Mouse (Mus musculus) neural tube, embryonic 10.5 days (tissue): ENCODE measurements around the gene Fat3.

Source experiments
- DNase-seq: peaks from one replicate; pipeline ENCODE4 v3.0.0-alpha.2; 2017; ENCODE audit warnings: low spot score; ENCODE audit errors: extremely low spot score

The Fat3 gene

DNA sequence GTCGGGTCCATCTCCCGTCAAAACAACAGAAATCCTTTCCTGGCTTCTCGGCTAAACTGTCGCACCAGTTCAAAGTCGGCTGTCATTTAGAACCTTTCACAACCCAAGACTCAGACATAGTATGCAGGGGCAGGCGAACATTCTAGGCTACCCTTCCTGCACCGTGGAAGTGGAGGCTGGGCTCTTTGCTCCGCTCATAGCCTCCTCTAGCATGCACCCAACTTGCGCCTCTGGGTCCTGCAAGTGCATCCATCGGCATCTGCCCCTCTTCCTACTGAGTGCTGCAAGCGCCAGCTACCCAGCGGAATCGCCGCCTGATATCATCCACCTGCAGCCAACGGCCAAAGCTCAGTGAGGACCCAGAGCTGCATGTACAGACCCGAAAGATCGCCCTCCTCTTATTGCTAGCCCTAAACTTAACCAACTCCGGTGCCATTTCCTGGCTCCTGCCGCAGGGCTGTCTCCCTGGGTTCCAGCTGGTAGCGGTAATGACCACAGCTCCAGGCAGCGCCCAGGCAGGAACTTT lies at the start of gene Fat3:
Gene Fat3, minus strand, starts transcription at position 100 of the 526 bp plus-strand sequence.
- DNase-seq = peak; percentile 82

DNA sequence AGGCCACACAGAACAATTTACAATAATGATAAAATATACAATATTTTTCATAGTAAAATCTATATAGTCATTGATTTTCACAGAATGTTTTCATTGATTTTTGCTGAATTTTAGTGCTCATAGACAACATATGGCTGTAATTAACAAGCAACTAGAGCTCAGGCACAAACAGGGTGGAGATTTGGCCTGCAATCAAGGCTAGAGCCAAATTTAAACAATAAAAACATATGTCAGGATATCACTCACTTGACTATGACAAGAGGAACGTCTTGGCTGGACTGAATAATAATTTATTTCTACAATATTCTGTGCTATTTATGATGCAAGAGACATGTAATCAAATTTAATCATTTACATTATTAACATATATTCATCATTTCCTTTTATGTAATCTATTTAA lies 31.8 kb upstream of the Fat3 start:
- DNase-seq = no peak

DNA sequence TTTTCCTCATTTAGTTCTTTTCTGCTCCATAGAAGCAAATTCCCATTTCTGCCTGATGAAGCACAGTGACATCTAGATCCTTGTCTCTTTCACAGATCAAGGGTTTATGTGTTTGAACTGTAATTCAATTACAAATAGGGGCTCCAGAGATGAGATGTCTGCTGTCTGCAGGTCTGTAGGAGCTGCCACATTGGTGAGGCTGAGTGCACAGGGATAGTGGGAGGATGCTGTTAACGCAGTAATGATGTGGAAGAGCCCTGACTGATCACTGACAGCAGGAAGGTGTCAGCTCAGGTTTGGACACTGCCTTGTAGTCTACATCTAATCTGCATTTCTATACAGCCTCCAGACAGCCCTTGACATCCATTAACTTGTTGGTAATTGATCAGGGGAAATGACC lies 16.5 kb upstream of the Fat3 start:
- no peak for DNase-seq

DNA sequence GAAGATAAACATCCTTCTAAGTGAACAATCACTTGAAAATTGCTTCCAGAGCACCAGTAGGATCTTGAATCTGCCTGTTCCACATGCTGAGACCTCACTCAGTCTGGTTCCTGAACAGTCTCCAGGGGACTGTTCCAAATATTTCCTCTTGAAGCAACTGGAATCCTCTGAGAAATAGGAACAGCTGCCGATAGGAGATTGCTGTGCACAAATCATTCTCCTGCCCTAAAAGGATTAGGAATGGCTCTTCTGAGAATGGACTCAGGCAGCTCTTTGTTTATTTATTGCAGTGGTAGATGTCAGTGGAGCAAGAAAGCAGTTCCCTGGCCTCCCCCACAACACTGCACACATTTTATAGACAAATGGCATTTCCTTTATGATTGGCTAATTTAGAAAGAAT lies 10.9 kb upstream of the Fat3 start:
- DNase-seq = no peak

DNA sequence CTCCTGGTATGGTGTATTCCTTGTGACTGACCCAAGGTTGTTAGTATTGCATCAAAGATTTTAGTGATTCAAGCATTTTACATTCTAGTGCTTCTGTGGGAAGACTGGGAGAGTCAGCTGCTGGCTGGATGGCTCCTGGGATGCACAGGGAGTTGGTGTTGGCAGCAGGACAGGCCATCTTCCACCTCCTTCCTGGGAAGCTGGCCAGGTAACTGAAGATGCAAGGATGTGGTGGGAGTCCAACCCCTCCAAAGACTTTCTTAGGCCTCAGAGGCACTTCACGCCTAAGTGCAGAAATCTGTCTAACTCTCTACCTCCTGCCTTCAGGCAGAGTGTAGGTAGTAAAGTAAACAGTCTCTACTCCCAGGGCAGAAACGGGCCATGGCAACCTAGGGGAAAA lies 2.7 kb upstream of the Fat3 start:
- no peak for DNase-seq

DNA sequence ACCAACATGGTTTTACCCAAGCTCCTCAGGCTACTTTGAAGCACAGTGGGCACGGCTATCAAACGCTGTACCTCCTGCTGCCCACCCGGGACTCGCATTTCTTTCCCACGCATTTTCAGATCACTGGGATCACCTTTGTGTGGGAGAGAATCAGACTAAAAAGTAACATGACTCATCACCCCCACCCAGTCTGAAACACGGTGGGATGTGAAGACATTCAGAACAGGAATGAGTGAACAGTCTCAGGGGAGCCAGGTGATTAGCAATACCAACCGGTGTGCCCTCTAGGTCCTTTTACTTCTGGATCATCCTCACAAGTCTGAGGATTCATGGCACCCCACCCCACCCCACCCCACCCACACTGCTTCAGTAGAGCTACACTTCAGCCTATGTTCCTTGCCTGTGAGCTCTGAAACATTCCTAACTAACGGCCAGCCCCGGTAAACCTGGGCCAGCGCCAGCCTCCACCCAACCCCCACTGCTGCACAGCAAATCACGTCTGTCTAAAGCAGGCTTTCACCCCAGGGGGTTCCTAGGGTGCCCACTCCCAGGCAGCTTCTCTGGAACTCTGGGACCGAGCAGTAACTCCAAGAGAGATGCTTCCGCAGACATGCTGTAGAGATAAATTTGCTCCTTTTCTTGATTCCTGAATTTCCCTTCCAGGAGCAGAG lies 1.7 kb upstream of the Fat3 start:
- peak; percentile 22 for DNase-seq

DNA sequence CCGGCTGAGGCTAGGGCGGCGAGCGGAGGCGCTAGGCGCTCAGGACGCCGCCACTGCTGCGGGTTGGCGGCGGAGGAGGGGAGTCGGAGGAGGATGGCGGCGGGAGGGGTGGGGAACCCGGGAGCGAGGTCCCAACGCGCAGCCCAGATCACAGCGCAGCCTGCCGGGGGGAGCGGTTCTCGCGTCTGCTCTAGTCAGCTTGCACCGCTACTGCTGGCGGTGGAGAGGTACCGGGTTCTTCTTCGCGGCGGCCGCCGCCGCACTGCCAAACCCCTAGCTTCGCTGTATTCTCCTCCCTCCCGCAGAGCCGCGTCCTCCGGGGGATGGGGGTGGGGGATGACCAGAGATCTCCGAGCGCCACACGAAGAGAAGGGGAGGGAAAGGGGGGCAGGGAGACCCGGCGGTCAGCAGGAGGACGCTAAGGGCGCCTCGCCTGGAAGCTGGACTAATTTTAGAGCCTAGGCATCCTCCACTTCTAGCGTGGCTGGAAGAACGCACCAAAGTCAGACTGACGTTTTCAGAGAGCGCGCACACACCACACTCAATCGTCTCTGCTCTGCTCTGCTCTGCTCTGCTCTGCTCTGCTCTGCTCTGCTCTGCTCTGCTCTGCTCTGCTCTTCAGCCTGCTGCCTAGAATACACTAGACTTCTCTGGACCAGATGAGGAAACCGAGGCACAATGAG lies 1.0 kb upstream of the Fat3 start:
- peak; percentile 81 for DNase-seq

DNA sequence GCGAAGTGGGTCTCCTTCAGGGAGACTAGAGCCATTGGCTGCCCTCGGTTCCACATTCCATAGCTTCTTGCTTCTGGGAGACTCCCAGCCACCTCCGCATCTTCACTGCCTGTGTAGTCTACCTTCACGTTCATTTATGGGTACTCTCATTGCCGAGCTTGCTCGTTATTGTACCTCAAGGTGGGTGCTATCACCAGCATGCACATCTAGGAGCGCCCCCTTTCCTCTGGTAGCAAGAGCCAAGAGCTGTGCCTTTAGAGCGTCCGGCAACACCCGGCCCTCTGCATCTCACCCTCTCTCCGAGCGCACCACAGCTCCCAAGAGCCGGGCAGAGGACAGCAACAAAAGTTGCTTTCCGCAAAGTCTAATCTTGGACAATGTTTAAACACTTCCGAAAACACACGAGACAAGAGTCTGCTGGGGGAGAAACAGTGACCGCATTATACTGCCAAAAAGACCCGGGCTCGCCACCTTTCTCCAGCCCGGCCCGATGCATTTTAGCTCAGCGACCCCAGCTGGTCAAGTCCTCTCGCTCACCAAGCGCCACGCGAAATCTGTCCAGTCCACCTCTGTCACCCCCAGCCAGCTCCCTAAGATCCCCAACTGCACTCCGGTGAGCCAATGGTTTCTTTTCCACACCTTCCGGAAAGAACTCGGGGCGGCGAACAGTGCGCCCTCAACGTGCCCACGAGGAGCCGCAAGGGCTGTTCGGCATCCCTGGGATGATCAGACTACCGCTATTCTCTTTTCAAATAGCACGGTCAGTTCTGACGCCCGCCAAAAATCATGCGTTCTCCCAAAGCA lies 501 bp downstream of the Fat3 start:
- peak; percentile 84 for DNase-seq

DNA sequence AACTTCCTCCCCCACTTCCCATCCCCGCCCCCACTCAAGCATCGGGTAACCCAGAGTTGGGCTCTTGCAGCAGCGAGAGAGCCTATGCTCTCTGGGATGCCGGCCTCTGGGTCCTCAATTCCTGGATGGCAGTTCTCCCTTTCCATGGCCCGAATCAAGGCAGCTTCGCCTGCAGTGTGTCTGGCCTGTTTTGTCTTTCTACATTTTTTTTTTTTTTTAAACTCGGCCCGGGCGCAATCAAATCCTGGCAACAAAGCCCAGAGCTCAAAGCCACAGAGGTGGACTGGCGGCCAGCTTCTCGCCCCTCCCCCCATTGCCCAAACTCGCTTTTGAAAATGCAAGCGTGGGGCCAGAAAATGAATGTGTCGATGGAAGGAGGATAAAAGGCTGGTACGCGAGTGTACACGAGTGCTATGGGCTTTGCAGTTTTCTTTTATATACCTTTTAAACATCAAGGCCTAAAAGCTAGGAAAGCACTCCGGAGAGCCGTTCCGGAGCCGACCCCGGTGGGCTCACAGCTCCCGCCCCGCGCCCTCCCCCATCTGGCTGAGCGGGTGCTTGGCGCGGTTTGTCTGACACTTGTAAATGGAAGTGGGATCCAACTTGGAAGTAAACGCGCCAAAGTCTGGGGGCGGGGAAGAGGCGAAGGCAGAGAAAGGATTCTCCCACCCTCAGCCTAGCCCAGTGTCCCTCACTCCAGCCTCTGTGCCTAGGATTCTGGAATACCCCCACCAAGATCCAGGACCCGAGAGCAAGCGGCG lies 1.3 kb downstream of the Fat3 start:
- peak; percentile 83 for DNase-seq

DNA sequence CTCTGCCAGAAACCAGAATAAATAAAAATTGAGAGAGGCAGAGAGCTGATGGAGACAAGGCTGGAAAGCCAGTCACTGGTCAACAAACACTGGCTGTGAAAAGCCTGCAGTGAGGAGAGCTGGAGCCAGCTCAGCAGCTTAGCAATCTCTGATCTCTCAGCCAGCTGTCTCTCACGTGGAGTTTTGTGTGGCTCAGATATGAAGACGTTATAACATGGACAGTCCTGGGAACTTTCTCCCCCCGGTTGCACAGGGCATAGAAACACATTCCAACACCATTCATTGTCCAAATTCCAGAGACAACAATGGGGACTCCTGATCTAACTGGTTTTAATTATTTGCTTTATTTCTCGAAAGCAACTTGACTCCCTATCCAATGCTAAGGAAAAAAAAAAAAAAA lies 2.2 kb downstream of the Fat3 start:
- peak; percentile 37 for DNase-seq

DNA sequence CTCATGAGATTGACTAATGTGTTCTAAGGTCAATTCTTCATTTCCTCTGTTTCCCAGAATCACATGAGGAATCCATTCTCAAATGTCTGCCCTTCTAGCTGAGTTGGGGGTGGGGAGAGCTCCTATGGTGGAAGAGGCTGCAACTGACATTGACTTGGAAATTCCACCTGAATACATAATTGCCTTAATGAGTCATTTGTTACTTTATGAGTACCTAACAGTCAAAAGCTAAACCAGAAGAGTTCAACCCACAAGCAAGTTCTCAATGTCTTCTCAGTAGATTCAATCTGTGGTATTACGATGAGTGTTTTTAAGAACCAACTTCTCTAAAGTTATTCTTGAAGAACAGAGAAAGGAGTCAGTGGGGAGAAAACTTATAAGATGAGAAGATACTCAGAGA lies 3.7 kb downstream of the Fat3 start:
- DNase-seq = no peak

DNA sequence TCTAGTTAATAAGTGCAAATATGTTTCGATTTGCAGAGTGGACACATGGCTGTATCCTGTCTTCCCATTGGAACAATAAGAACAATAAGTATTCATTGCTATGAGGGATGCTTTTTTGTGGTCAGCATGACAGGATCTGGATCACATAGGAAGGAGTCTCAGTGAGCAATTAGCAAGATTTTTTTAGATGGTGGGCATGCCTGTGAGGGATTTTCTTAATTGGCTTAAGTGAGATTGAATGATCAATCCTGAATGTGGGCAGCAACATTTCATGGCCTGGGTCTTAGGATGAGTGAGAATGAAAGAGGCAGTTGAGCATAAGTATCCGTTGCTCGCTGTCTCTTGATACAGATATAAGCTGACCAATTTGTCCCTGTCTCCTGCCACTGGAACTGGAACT lies 4.8 kb downstream of the Fat3 start:
- DNase-seq = no peak

DNA sequence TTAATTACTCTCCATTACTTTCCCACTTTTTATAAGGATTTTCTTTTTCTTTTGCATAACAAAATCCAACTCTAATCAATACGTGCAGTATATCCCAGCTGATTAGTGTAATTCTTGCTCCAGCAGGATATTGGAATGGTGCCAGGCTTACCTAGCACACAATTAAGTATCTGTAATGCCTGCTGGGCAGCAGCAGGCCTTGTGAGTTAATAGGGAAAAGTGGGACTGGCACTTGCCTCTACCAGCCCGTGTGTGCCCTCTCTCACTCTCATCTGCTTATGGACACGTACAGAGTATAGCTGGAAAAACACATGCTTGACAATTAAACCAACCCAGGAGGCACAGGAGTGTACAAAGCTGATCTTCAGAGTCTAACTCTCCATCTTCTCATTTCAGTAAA lies 11.4 kb downstream of the Fat3 start:
- DNase-seq = no peak

DNA sequence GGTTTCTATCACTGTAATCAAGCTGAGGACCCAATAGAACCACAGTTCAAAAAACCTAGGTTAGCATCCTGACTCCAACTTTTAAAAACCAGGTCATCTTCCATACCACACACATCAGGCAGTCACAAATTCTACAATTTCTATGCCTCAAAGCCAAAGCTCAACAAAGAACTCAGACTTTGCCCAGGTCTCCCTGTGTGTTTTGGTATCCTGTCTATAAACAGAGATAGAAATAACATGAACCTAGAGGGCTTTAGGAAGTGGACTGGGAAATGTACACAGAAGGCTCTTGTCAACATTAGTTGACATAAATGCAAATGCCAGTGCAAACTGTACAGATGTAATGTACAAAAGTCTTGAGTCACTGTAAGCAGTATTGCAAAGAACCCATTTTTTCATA lies 13.5 kb downstream of the Fat3 start:
- DNase-seq = no peak

DNA sequence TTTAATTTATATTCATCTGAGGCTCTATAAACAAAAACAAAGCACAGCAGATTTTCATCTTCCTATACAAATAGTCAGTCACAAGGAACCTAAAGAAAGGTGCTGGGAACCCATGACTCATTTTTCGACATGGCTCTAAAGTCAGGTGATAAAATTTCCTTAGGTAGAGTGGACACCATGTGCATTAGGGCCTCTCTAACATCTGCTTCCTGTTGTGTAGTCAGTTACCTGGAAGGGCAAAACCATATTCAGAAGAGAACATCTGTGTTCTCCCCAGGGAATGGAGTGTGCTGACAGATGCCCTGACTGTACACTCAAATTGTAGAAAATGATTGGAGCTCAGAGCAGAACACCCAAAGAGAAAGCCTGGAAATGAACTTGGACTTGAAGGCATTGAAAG lies 14.9 kb downstream of the Fat3 start:
- DNase-seq = no peak

DNA sequence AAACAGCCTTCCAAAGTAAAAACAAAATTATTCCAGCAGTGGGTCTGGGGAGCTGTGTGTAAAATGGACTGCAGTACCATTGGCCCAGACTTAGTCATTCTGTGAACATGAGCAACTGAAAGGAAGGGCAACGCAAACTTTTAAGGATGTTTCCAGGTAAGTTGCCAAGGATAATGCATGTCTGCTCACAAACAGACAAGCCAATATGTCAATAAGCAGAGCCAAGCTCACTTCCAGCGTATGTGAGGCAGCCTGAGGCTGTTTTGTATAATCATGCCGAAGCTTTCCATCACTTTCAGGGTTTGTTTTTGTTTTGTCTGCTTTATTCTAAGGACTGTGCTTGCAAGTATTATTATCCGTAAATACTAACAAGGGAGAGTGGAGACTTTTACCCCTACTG lies 15.9 kb downstream of the Fat3 start:
- DNase-seq = no peak

DNA sequence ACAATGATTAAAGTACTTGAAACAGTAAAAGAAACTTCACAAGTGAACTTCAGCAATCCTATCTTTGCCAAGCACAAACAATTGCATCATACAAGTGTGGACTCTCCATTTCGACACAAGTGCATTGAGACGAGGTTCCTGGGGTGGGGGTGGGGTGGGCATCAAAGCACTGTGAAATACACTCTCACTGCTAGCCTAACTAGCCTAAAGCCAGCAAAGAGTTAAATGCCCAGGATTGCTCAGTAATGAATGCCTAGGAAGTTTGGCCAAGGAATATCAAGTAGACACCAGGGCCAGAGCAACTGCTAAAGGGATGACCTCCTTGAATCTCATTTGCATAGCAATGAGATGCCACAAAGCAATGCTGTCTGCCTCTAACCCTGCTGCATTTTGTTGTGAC lies 16.3 kb downstream of the Fat3 start:
- no peak for DNase-seq

DNA sequence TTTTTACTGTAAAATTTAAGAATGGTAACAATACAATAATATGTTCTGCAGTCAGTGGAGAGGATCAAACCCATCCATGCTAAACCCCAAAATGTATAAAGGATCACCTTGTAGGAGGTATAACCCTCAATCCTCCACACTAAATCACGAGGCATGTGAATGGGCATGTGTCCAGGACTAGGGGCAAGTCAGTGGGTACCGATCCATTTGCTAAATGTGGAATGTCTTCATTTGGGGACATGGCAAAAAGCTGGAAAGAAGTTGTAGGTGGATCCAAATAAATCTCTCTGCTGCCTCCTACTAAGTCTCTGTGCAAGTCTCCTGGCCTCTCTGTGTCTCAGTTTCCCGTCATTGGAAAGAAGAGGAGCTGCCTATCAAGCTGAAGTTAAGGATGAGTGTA lies 39.6 kb downstream of the Fat3 start:
- DNase-seq = no peak

DNA sequence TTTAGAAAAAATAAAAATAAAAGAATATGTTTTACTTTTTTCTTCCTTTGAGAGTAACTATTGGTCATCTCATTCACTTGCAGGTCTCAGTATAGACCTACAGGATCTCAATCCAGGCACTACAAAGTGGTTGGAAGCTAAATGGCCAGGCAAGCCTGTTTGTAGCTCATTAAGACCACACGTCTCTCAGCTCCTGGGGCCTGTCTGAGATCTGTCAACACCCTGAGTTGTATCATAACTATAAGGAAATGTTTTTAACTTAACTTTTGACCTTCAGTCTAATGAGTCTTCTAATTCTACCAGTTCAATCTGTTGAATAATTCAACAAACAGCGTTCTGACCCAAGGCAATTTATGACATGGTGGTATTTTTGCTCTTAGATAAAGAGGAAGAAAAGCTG lies 40.5 kb downstream of the Fat3 start:
- no peak for DNase-seq

DNA sequence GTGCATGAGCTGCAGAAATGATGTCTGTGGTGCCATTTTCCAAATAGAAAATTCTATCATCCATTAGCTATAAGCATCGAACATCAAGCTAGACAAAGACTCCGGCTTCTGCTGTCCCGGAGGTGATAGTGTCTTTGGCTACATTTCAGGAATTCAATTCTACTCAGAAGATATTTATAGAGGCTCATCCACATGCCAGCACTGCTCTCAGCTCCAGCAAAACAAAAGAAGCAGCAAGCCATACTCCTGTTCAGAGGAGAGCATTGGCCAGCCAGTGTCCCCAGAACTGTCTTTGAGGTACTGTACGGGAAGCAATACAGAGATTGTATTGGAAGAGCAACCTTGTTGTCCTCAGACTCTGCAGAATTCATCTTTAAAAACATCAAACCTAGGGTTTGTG lies 59.2 kb downstream of the Fat3 start:
- DNase-seq = no peak

DNA sequence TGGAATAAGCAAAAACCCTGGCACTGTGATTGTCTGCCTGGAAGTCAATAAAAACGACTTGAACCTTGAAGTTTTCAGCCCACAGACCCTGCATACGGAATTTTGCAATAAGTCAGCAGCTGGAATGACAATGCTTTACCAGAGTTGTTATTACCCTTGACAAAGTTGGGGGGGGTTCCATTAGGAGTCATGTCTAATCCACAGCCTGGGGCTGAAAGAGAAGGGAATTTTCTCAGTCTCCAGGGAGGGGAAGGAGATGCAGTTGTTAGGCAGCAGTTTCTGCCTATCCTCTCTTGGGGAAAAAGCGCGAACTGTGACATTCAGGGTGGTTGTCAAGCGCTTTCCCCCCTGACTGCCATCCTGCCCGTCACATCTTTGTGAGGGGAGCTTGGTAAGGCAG lies 60.4 kb downstream of the Fat3 start:
- no peak for DNase-seq

DNA sequence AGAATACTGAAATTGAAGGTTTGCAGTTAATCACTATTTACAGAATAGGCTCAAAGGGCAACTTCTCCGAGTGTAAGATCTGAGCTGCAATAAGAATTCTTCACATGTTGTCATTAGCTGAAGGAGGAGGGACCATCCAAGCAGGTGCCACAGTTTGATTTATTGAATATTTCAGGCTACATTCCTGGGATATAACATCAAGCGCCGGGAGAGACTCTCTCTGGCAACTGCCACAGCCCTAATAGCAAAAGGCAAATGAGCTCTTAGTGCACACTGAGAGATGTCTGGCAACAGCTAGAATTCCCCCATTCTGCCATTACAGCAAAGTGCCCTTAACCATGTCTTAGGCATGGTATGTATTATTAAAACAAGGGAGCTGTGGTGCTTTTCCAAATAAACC lies 61.1 kb downstream of the Fat3 start:
- DNase-seq = no peak
